Mouse (Mus musculus) v-Abl transformed pro-B cells (cell line): Measurements from ENCODE around the gene Btbd35f28.
"Not testable (repeated sequence)": the region's sequence is repeated elsewhere in the genome, so short reads cannot be mapped to it uniquely, and the experiment has no call there.

Experiments used
- in situ Hi-C, 2 experiments: fragments of 400-800 bp; cut with MboI; formaldehyde crosslinking; loops; one replicate each; pipeline ENCODE4 v1.15.1; 2025; ENCODE audit not compliant: unreplicated experiment in 2 of 2

Gene Btbd35f28

GRCm38 (mm10) chrX:4196276-4196675 lies at the start of gene Btbd35f28:
TSS of gene Btbd35f28 (plus strand) at chrX:4196576.
- in situ Hi-C loops, result not testable (repeated sequence)
